Mouse (Mus musculus) lung, embryonic 15.5 days (tissue): Measurements from ENCODE around the gene Raver2. TPM values are rescaled to one million over a fixed set of nuclear protein-coding genes. Genes with fewer than 3 reads are reported as not detected.

Experiments
- ATAC-seq: fragments of 200-750 bp; cut with Nextera tagmentation; 2 replicates; pipeline ENCODE4 v1.8.0; 2017; ENCODE audit warnings: moderate number of reproducible peaks, borderline replicate concordance; ENCODE audit not compliant: low FRiP score, low TSS enrichment; ENCODE audit errors: extremely low read depth
- H3K27ac ChIP-seq: fragments of 300-500 bp; sonication (generic); 2 replicates; pipeline ENCODE4 v1.5.1; 2015; ENCODE audit warnings: moderate library complexity, mild to moderate bottlenecking, inconsistent platforms
- H3K27me3 ChIP-seq: fragments of 300-500 bp; sonication (generic); 2 replicates; pipeline ENCODE4 v1.6.1; 2015; ENCODE audit warnings: inconsistent platforms
- H3K36me3 ChIP-seq: fragments of 300-500 bp; sonication (generic); 2 replicates; pipeline ENCODE4 v1.6.1; 2015; ENCODE audit warnings: inconsistent platforms
- H3K4me1 ChIP-seq: fragments of 300-500 bp; sonication (generic); 2 replicates; pipeline ENCODE4 v1.6.1; 2015; ENCODE audit warnings: inconsistent platforms
- H3K4me2 ChIP-seq: fragments of 300-500 bp; sonication (generic); 2 replicates; pipeline ENCODE4 v1.6.1; 2015; ENCODE audit warnings: inconsistent platforms, mild to moderate bottlenecking, moderate library complexity
- H3K4me3 ChIP-seq: fragments of 300-500 bp; sonication (generic); 2 replicates; pipeline ENCODE4 v1.5.1; 2015; ENCODE audit warnings: mild to moderate bottlenecking, inconsistent platforms
- H3K9ac ChIP-seq: fragments of 300-500 bp; sonication (generic); 2 replicates; pipeline ENCODE4 v1.6.1; 2015; ENCODE audit warnings: inconsistent platforms
- H3K9me3 ChIP-seq: fragments of 300-500 bp; sonication (generic); 2 replicates; pipeline ENCODE4 v1.6.1; 2016; ENCODE audit warnings: inconsistent platforms
- WGBS: fragments of 180-500 bp; shearing (Covaris S2); methylation state at CpG from one replicate; pipeline ENCODE4 v1.1.7; 2015; 5-methylcytosine and 5-hydroxymethylcytosine counted together
- polyA plus RNA-seq: library from polyadenylated mRNA; unstranded; fragments of >200 nt; fragmentation: Nextera tagmentation; extraction: Ambion mirVana; gene quantifications from 2 replicates; pipeline ENCODE4 v1.2.1, GENCODE M21; 2015

The Raver2 gene
- polyA plus RNA-seq: 10.8 and 12.2 TPM in 2 replicates

DNA sequence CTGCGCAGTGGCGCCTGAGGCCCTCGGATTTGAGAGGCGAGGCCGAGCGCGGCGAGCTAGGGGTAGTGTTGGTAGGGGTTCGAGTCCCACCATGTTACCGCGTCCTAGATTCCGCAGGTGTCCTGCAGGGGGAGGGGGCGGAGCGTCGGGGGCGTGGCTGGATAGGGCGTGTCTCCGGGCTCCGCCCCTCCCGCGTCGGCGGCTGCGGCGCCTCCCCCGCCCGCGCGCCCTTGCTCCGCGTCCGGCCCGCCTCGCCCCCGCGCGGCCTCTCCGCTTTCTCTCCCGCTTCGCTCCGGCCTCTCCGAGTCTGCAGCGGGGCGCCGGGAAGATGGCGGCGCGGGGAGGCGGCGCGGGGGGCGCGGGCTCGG, at the start of gene Raver2:
Raver2 (plus strand) TSS at position 198 of the 368 bp plus-strand sequence.
- Histone ChIP-seq H3K27ac (peak within 1 kb of the TSS; percentile 69), H3K4me3 (peak within 1 kb of the TSS; percentile 79), H3K4me1 (peaks cover 9% of the 10 kb centered on the region), H3K4me2 (peak within 1 kb of the TSS; percentile 88), H3K9me3 (no peaks in the 10 kb centered on the region), H3K36me3 (no peaks in the 10 kb centered on the region), H3K27me3 (no peaks in the 10 kb centered on the region), H3K9ac (peak within 1 kb of the TSS; percentile 74)
- WGBS: 1% methylated on average over 45 of the region's 54 CpGs
- ATAC-seq: peak; percentile 89

- Histone ChIP-seq H3K36me3 (no peaks in the 10 kb centered on the region), H3K9me3 (0 out of 2 replicates have a peak, but pooled peaks cover under 1% of the 10 kb centered on the region), H3K4me1 (no peaks in the 10 kb centered on the region), H3K4me2 (no peak within 1 kb of the TSS), H3K9ac (no peak within 1 kb of the TSS), H3K27me3 (no peaks in the 10 kb centered on the region), H3K4me3 (no peak within 1 kb of the TSS), H3K27ac (no peak within 1 kb of the TSS)
- 71% methylated on average over 4 of the region's 4 CpGs for WGBS
- ATAC-seq: no peak
These were observed 48.2 kb upstream of the Raver2 start, which contains the start of gene Gm10577 for GRCm38 (mm10) chr4:101020596-101020995. Gene Gm10577 (minus strand): TSS chr4:101020696.

GRCm38 (mm10) chr4:101026566-101026965, 42.2 kb upstream of the Raver2 start:
- H3K4me2 ChIP-seq: no peak overlapping the region
- H3K4me1 ChIP-seq: peaks cover 13% of the 10 kb centered on the region
- H3K27ac ChIP-seq: peak overlapping the region; percentile 25; the same call in 1 of the 2 replicates
- H3K4me3 ChIP-seq: no peak overlapping the region
- 50% methylated on average over 5 of the region's 5 CpGs for WGBS
- no peak for ATAC-seq
- no peaks in the 10 kb centered on the region for H3K36me3 ChIP-seq
- no peaks in the 10 kb centered on the region for H3K9me3 ChIP-seq
- H3K27me3 ChIP-seq: no peaks in the 10 kb centered on the region
- no peak overlapping the region for H3K9ac ChIP-seq

- ATAC-seq: peak; percentile 76; the same call in 1 of the 2 replicates
- Histone ChIP-seq H3K9me3 (no peaks in the 10 kb centered on the region), H3K27ac (peak overlapping the region; percentile 53; the same call in 1 of the 2 replicates), H3K4me1 (peaks cover 13% of the 10 kb centered on the region), H3K9ac (no peak overlapping the region), H3K27me3 (no peaks in the 10 kb centered on the region), H3K36me3 (no peaks in the 10 kb centered on the region), H3K4me3 (no peak overlapping the region), H3K4me2 (no peak overlapping the region)
- 49% methylated on average over 2 of the region's 2 CpGs for WGBS
These were observed 41.8 kb upstream of the Raver2 start for GRCm38 (mm10) chr4:101026995-101027394.

GRCm38 (mm10) chr4:101027852-101028411, 40.9 kb upstream of the Raver2 start:
- 51% methylated on average over 9 of the region's 9 CpGs for WGBS
- H3K4me3 ChIP-seq: no peak overlapping the region
- H3K9ac ChIP-seq: no peak overlapping the region
- H3K36me3 ChIP-seq: no peaks in the 10 kb centered on the region
- H3K27me3 ChIP-seq: no peaks in the 10 kb centered on the region
- no peaks in the 10 kb centered on the region for H3K9me3 ChIP-seq
- peaks cover 13% of the 10 kb centered on the region for H3K4me1 ChIP-seq
- H3K4me2 ChIP-seq: no peak overlapping the region
- ATAC-seq: peak; percentile 70; the same call in 1 of the 2 replicates
- H3K27ac ChIP-seq: peak overlapping the region; percentile 19; the same call in 1 of the 2 replicates

- no peaks in the 10 kb centered on the region for H3K4me1 ChIP-seq
- H3K4me3 ChIP-seq: no peak overlapping the region
- H3K27ac ChIP-seq: no peak overlapping the region
- no peak for ATAC-seq
- no peaks in the 10 kb centered on the region for H3K9me3 ChIP-seq
- no peak overlapping the region for H3K9ac ChIP-seq
- H3K4me2 ChIP-seq: no peak overlapping the region
- 60% methylated on average over 3 of the region's 3 CpGs for WGBS
- no peaks in the 10 kb centered on the region for H3K27me3 ChIP-seq
- H3K36me3 ChIP-seq: no peaks in the 10 kb centered on the region
These were observed 35.7 kb upstream of the Raver2 start for GRCm38 (mm10) chr4:101033047-101033446.

GRCm38 (mm10) chr4:101035131-101035530, 33.7 kb upstream of the Raver2 start:
- Histone ChIP-seq H3K9ac (no peak overlapping the region), H3K4me1 (no peaks in the 10 kb centered on the region), H3K4me2 (no peak overlapping the region), H3K27me3 (no peaks in the 10 kb centered on the region), H3K27ac (no peak overlapping the region), H3K4me3 (no peak overlapping the region), H3K9me3 (no peaks in the 10 kb centered on the region), H3K36me3 (no peaks in the 10 kb centered on the region)
- no peak for ATAC-seq
- 56% methylated on average over 5 of the region's 5 CpGs for WGBS

DNA sequence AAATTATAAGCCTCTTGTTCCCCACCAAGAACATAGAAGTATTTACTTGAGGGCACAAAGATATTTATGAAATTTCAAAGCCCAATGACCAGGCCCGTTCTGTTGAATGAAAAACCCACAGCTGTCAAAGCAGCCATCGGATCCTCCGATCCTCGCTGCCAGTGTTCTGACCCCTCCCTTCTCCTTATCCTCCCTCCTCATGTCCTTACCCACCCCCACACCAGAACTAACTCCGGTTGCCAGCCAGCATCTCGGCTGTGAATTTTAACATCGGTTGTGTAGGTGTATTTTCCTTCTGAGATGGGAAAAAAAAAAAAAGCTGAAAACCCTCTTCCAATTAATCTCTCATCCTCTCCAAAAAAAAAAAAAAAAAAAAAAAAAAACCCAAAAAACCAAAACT, 31.6 kb upstream of the Raver2 start:
- H3K4me1 ChIP-seq: no peaks in the 10 kb centered on the region
- 56% methylated on average over 7 of the region's 7 CpGs for WGBS

GRCm38 (mm10) chr4:101043691-101044090, 25.1 kb upstream of the Raver2 start:
- no peak for ATAC-seq
- 64% methylated on average over 2 of the region's 2 CpGs for WGBS
- no peak overlapping the region for H3K4me2 ChIP-seq
- no peaks in the 10 kb centered on the region for H3K27me3 ChIP-seq
- no peak overlapping the region for H3K27ac ChIP-seq
- H3K9ac ChIP-seq: no peak overlapping the region
- no peaks in the 10 kb centered on the region for H3K9me3 ChIP-seq
- H3K36me3 ChIP-seq: no peaks in the 10 kb centered on the region
- no peak overlapping the region for H3K4me3 ChIP-seq
- H3K4me1 ChIP-seq: peaks cover 6% of the 10 kb centered on the region; the same call in 1 of the 2 replicates

More for the DNA sequence above, 31.6 kb upstream of the Raver2 start:
- Histone ChIP-seq H3K9ac (no peak overlapping the region), H3K36me3 (no peaks in the 10 kb centered on the region), H3K4me2 (no peak overlapping the region), H3K27me3 (no peaks in the 10 kb centered on the region), H3K27ac (no peak overlapping the region), H3K9me3 (no peaks in the 10 kb centered on the region), H3K4me3 (no peak overlapping the region)
- no peak for ATAC-seq

DNA sequence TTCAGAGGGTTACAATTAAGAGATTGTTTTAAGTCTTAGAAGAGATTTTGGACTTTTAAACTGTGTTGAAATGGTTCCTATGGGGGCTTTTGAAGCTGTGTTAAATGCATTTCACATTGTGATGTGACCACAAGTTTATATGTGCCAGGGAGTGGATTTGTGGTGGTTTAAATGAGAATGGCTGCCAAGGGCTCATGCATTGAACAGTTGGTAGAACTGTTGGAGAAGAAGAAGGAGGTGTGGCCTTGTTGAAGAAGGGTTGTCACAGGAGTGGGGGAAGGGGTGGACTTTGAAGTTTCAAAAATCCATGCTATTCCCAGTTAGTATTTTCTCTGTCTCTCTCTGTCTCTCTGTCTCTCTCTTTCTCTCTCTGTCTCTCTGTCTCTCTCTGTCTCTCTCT, 24.6 kb upstream of the Raver2 start:
- H3K36me3 ChIP-seq: no peaks in the 10 kb centered on the region
- peaks cover 6% of the 10 kb centered on the region; the same call in 1 of the 2 replicates for H3K4me1 ChIP-seq
- H3K4me2 ChIP-seq: no peak overlapping the region
- H3K4me3 ChIP-seq: no peak overlapping the region
- no peaks in the 10 kb centered on the region for H3K9me3 ChIP-seq
- ATAC-seq: no peak
- no peaks in the 10 kb centered on the region for H3K27me3 ChIP-seq
- H3K27ac ChIP-seq: no peak overlapping the region
- no peak overlapping the region for H3K9ac ChIP-seq

DNA sequence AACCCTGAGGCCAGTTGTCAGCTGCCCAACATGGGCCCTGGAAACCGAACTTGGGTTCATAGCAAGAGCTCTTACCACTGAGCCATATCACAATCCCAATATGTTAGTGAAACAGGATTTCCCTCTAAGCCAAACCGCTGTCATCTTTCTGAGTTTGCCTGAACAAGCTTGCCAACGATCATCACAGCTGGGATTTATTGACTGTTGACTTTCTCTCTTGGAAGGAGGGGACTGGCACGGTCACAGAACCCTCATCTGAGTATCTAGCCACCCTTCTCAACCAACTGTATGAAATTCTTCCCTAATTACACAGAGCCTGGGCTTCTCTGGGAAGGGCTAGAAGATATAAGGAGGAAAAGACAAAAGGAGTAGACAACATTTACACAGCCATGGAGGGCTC, 22.2 kb upstream of the Raver2 start:
- ATAC-seq: no peak
- Histone ChIP-seq H3K9ac (no peak overlapping the region), H3K4me1 (peaks cover 6% of the 10 kb centered on the region; the same call in 1 of the 2 replicates), H3K36me3 (no peaks in the 10 kb centered on the region), H3K27me3 (no peaks in the 10 kb centered on the region), H3K27ac (no peak overlapping the region), H3K4me2 (no peak overlapping the region), H3K9me3 (no peaks in the 10 kb centered on the region), H3K4me3 (no peak overlapping the region)
- WGBS: 45% methylated on average over 4 of the region's 4 CpGs

DNA sequence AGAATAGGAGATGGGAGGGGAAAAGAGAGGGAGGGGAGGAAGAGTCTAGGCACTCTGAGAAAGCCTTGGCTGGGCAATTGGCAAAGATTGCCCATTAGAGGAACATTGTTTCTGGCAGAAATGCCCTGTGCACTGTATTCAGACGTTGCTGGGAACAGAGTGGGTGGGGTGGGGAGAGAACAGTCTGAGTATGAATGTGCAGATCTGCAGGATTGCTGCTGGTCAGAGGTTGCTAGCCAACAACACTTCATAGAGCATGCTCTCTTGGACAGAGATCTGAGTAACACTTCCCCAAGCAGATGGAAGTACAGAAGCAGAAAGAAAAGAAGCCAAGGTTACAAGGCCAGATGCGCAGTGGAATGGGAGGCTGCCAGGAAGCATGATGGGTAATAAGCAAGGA, 6.6 kb upstream of the Raver2 start:
- ATAC-seq: peak; percentile 97
- Histone ChIP-seq H3K4me1 (0 out of 2 replicates have a peak, but pooled peaks cover 3% of the 10 kb centered on the region), H3K4me2 (no peak overlapping the region), H3K9me3 (no peaks in the 10 kb centered on the region), H3K36me3 (no peaks in the 10 kb centered on the region), H3K9ac (no peak overlapping the region), H3K27me3 (no peaks in the 10 kb centered on the region), H3K27ac (no peak overlapping the region), H3K4me3 (no peak overlapping the region)
- 38% methylated on average over 2 of the region's 2 CpGs for WGBS
